Mouse (Mus musculus): ENCODE measurements at regions not wholly inside any gene's neighbourhood (a gene's known extent, or its start where the extent isn't known, plus 50 kb on each side); places are given as distances from the start of the nearest gene placed in this dataset.

DNA sequence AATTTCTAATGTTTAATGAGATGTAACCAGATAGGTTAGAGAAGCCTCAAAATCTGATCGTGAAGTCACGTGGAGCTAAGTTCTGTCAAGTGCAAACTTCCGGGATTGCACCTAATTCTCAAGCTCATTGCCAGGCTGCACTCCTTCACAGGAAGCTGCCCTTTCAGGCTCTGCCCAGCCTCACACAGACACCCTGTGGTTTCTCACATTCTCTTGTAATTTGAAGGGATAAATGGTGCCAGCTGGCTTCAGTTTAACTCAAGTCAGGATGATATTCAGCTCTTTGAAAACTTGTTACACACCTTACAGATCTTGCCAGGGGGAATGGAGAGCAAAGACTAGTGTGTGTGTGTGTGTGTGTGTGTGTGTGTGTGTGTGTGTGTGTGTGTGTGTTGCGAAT is 529.3 kb upstream of the Tle4 start:
- Histone ChIP-seq H3K27ac (ENCODE audit: insufficient read depth, low read depth, low read length) (no peak overlapping the region), H3K4me3 (ENCODE audit: insufficient read depth, low read depth, low read length) (no peak overlapping the region), H3K4me1 (ENCODE audit: control insufficient read depth, insufficient read depth, low read length) (no peaks in the 10 kb centered on the region)
- TF ChIP-seq POLR2A (IDR thresholded peaks at IDR 0.05; ENCODE audit: insufficient read depth, low read depth, low read length): no peak
- TF ChIP-seq CTCF (IDR thresholded peaks at IDR 0.05; ENCODE audit: insufficient read depth, low read depth, low read length): no peak
- 63% methylated on average over 4 of the region's 4 CpGs for WGBS

DNA sequence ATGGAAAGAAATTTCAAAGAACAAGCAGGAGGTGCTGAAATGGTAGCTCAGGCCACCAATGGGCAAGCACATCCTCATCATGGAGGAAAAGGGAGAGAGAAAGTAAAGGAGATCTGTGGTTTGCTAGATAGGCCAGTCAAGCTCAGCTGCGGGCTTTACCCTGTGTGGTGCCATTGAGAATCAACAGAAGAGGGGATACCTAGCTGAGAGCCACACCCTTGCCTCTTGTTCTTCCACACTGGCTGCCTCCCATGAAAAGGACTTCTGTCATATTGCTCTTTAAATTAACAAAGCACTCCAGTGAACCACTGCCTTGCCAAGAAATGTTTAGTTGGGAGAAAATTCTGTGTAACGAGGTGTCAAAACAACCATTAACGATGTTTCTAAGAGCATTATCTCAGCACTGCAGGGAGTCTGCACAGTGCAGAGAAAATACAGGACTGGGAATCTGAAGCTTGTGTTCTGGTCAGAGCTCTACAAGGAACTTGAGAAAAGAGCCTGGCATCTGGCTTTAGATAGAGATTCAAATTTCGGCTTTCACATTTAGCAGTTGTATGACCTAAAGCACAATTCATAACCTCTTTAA is 510.7 kb upstream of the Tle4 start:
- WGBS: 34% methylated on average over 4 of the region's 4 CpGs
- Histone ChIP-seq H3K4me3 (ENCODE audit: insufficient read depth, low read depth, low read length) (no peak overlapping the region), H3K4me1 (ENCODE audit: control insufficient read depth, insufficient read depth, low read length) (no peaks in the 10 kb centered on the region), H3K27ac (ENCODE audit: insufficient read depth, low read depth, low read length) (no peak overlapping the region)
- TF ChIP-seq POLR2A (IDR thresholded peaks at IDR 0.05; ENCODE audit: insufficient read depth, low read depth, low read length) (no peak), CTCF (IDR thresholded peaks at IDR 0.05; ENCODE audit: insufficient read depth, low read depth, low read length) (no peak)

DNA sequence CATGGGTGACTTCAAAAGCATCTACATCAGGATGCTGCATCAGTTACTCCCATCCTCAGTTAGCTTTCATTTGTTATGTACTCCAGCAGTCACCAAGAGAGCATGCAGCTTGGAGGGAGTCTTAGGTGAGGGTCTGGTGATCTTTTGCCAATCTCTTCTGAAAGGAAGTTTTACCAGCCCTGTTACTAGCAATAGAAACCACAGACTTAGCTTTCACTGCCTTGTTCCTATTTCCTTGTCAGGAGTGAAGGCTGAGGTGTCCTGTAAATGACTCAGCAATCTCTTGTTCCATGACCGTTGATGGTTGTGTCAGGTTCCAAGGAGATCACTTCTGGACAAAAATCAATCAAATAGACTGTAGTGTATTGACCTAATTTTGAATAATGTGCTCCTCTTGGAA is 497.2 kb upstream of the Tle4 start:
- 80% methylated on average over 1 of the region's 1 CpGs for WGBS
- no peak overlapping the region for H3K4me3 ChIP-seq (ENCODE audit: insufficient read depth, low read depth, low read length)
- H3K4me1 ChIP-seq (ENCODE audit: control insufficient read depth, insufficient read depth, low read length): no peaks in the 10 kb centered on the region
- TF ChIP-seq POLR2A (IDR thresholded peaks at IDR 0.05; ENCODE audit: insufficient read depth, low read depth, low read length) (no peak), CTCF (IDR thresholded peaks at IDR 0.05; ENCODE audit: insufficient read depth, low read depth, low read length) (no peak)
- no peak overlapping the region for H3K27ac ChIP-seq (ENCODE audit: insufficient read depth, low read depth, low read length)

GRCm38 (mm10) chr19:15093534-15093933 is 495.7 kb upstream of the Tle4 start:
- TF ChIP-seq CTCF (IDR thresholded peaks at IDR 0.05; ENCODE audit: insufficient read depth, low read depth, low read length) (no peak), POLR2A (IDR thresholded peaks at IDR 0.05; ENCODE audit: insufficient read depth, low read depth, low read length) (no peak)
- Histone ChIP-seq H3K27ac (ENCODE audit: insufficient read depth, low read depth, low read length) (no peak overlapping the region), H3K4me1 (ENCODE audit: control insufficient read depth, insufficient read depth, low read length) (no peaks in the 10 kb centered on the region), H3K4me3 (ENCODE audit: insufficient read depth, low read depth, low read length) (no peak overlapping the region)
- 75% methylated on average over 3 of the region's 3 CpGs for WGBS

DNA sequence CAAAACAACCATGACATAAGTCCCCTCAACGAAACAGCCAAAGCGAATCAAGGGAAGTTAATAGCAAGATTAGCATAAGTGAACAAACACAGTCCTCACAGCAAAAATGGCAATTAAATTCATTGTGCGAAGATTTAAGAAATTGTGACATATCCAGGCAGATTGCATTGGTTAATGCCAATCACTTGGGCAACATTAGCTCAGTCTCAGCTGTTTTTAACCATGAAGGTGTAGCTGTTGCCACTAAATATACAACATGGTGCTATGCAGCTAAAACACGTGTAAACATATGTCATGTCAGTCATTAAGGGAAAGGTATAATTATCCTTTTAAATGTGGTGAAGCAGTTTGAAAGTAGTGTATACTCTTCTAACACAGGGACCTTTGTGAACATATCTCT is 482.8 kb upstream of the Tle4 start:
- Histone ChIP-seq H3K4me3 (ENCODE audit: insufficient read depth, low read depth, low read length) (no peak overlapping the region), H3K4me1 (ENCODE audit: control insufficient read depth, insufficient read depth, low read length) (no peaks in the 10 kb centered on the region), H3K27ac (ENCODE audit: insufficient read depth, low read depth, low read length) (no peak overlapping the region)
- TF ChIP-seq CTCF (IDR thresholded peaks at IDR 0.05; ENCODE audit: insufficient read depth, low read depth, low read length) (no peak), POLR2A (IDR thresholded peaks at IDR 0.05; ENCODE audit: insufficient read depth, low read depth, low read length) (no peak)
- 57% methylated on average over 4 of the region's 4 CpGs for WGBS

DNA sequence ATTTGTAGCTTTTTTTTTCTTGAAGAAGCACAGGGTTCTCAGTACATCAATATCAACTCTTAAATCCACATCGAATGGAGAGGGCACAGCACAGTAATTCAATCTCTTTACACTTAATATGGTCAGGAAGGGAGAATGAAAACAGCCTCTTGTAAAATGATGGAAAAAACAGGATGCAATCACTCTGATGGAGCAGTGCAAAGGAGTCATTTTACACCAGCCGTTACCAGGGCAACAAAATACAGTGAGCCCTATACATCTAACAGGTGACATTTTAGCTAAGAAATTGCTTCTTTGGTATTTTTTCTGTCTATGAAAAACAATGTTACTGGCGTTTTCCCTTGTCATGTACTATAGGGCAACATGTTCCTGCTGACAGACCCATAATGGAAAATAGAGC is 459.9 kb upstream of the Tle4 start:
- H3K27ac ChIP-seq (ENCODE audit: insufficient read depth, low read depth, low read length): no peak overlapping the region
- no peak overlapping the region for H3K4me3 ChIP-seq (ENCODE audit: insufficient read depth, low read depth, low read length)
- WGBS: 90% methylated on average over 3 of the region's 3 CpGs
- TF ChIP-seq CTCF (IDR thresholded peaks at IDR 0.05; ENCODE audit: insufficient read depth, low read depth, low read length) (no peak), POLR2A (IDR thresholded peaks at IDR 0.05; ENCODE audit: insufficient read depth, low read depth, low read length) (no peak)
- H3K4me1 ChIP-seq (ENCODE audit: control insufficient read depth, insufficient read depth, low read length): no peaks in the 10 kb centered on the region

GRCm38 (mm10) chr19:15053582-15054141 is 455.8 kb upstream of the Tle4 start:
- TF ChIP-seq POLR2A (IDR thresholded peaks at IDR 0.05; ENCODE audit: insufficient read depth, low read depth, low read length): no peak
- no peak for TF ChIP-seq CTCF (IDR thresholded peaks at IDR 0.05; ENCODE audit: insufficient read depth, low read depth, low read length)

DNA sequence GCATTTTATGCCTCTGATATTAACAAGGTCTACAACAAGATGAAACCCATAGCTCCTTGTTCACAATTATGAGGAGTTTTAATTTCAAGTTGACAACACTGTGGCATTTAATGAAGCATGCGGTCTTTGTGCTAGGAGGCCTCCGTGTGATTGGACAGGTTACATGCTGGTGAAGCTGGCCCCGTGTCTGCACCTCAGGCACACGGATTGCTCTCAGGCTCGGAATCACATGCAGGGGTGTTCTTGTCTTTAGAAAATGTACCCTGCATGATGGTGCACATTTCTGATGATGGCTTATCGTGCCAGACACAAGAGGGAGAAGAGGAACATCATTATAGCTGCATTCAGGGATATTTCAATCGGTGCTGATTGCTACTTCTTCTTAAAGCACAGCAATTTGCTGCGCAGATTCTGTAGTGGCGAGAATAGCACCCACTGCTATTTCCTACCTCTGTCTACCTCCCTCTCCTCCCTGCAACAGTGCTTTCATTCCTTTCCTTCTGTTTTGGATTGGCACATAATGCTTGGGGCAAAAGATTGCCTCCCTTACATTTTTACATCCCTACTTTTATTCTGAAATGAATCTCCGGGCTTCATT is 454.9 kb upstream of the Tle4 start:
- Histone ChIP-seq H3K27ac (ENCODE audit: insufficient read depth, low read depth, low read length) (no peak overlapping the region), H3K4me1 (ENCODE audit: control insufficient read depth, insufficient read depth, low read length) (no peaks in the 10 kb centered on the region), H3K4me3 (ENCODE audit: insufficient read depth, low read depth, low read length) (no peak overlapping the region)
- 56% methylated on average over 10 of the region's 10 CpGs for WGBS
- TF ChIP-seq POLR2A (IDR thresholded peaks at IDR 0.05; ENCODE audit: insufficient read depth, low read depth, low read length): no peak
- TF ChIP-seq CTCF (IDR thresholded peaks at IDR 0.05; ENCODE audit: insufficient read depth, low read depth, low read length): no peak

More at GRCm38 (mm10) chr19:15053582-15054141, 455.8 kb upstream of the Tle4 start:
- WGBS: 40% methylated on average over 3 of the region's 3 CpGs
- H3K4me1 ChIP-seq (ENCODE audit: control insufficient read depth, insufficient read depth, low read length): no peaks in the 10 kb centered on the region
- no peak overlapping the region for H3K4me3 ChIP-seq (ENCODE audit: insufficient read depth, low read depth, low read length)
- no peak overlapping the region for H3K27ac ChIP-seq (ENCODE audit: insufficient read depth, low read depth, low read length)

- Histone ChIP-seq H3K4me3 (ENCODE audit: insufficient read depth, low read depth, low read length) (no peak overlapping the region), H3K27ac (ENCODE audit: insufficient read depth, low read depth, low read length) (no peak overlapping the region), H3K4me1 (ENCODE audit: control insufficient read depth, insufficient read depth, low read length) (no peaks in the 10 kb centered on the region)
- 83% methylated on average over 2 of the region's 2 CpGs for WGBS
- TF ChIP-seq POLR2A (IDR thresholded peaks at IDR 0.05; ENCODE audit: insufficient read depth, low read depth, low read length) (no peak), CTCF (IDR thresholded peaks at IDR 0.05; ENCODE audit: insufficient read depth, low read depth, low read length) (no peak)
Measured at GRCm38 (mm10) chr19:15047896-15048295, 450.0 kb upstream of the Tle4 start.
